Mouse (Mus musculus) embryonic fibroblast, embryonic 13.5 days (primary cell): ENCODE measurements around the gene Dnaaf3.

Source experiments
- CTCF ChIP-seq: IDR thresholded peaks from 2 replicates; pipeline ENCODE4 v1.5.1; 2011; ENCODE audit warnings: mild to moderate bottlenecking, control low read depth, low read length, moderate library complexity, borderline replicate concordance; ENCODE audit not compliant: insufficient read depth
- POLR2A ChIP-seq: IDR thresholded peaks from 2 replicates; pipeline ENCODE4 v1.6.1; 2011; ENCODE audit warnings: low read depth, mild to moderate bottlenecking, control low read depth, low read length, moderate library complexity

DNA sequence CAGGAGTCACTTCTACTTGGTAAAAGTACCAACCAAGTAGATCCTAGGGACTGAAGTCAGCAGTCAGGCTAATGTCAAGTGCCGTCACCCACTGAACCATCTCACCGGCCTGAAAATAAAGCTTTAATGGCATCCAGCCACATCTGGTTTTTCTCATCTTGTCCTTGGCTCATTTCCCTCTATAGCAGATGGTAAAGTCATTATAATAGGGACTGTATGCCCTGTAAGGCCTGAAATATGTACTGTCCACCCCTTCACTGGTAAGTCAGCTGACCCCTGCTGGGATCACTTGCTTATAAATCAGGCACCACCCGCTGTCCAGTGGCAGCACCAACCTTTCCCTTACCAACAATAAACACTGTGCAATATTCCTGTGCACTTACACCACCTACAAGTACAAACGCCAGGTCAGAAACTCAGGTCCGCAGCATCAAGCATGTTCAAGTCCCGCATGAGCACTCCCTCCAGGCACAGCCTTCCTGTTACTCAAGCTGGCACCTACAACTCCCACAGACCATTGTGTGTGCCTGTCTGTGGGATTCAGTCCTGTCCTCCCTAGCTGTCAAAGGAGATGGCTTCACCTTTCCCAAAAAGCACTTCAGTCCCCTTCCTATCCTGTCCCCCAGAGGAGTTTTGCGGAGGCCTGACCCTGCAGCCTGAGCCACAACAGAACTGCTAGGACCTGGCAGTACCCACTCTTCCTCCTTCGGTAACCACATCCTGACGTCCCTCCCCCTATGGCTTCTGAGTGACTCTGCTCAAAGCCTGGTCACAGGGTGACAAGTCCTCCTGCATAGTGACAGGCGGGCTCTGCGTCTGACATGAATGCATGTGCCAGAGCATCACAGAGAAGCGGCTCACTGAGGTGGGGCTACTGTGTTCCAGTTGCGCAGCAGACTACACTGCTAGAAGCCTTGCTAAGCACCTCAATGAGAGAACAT is 39.7 kb downstream of the Dnaaf3 start:
- TF ChIP-seq CTCF (no peak), POLR2A (no peak)
